ENCODE assay signal across 23 mouse cellular contexts in the genomic region with DNA sequence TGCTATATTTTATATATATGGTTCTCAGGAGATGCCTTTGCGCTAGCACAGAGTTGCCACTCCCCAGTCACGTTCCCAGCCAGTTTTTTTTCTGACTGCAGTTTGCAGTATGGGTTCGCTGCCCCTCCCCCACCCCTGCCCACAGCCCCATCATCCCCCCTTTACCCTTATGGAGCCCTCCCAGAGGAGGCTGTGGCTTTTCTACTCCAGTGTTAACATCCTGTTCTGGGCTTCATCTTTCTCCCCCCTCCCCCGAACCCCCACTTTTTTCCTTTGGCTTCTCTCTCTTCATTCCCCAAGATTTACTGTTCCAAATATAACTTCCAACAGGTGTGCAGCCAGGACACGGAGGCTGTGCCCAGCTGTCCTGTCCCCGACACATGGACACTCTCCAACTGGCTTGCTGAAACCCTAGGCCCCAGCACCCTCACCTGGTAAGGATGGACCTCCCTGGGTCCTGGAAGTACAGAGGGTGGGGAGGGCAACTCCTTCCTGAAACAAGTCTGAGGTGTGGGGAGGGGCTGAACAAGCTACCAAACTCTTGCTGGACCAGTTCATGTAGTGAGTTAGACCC. TPM values are rescaled to one million over a fixed set of nuclear protein-coding genes. Genes with fewer than 3 reads are reported as not detected.
DNase-seq lines count a peak whose midpoint lies in the region; ATAC-seq and TF ChIP-seq lines count a peak whose summit lies in the region.
"Had no signal": no experiment of that assay in that cellular context is flagged by ENCODE, and none has a peak within 500 bp of the region (broad histone marks: within the 10 kb centered on the region; RNA-seq: fewer than 3 reads in every experiment).

No protein-coding gene starts in this region.

- intact Hi-C loops in gastrocnemius, adult 2 months (cut with DNase I), result loop anchor here (2.0 kb wide), 3 partner anchors 28 to 234 kb away; no protein-coding TSS in a partner anchor

- H3K9me3 ChIP-seq in embryonic facial prominence, embryonic 15.5 days (replicated peaks), result no peaks in the 10 kb centered on the region
- H3K9me3 ChIP-seq in limb, embryonic 11.5 days (ENCODE audit: control insufficient read depth, low read length), result no peaks in the 10 kb centered on the region
- no peaks in the 10 kb centered on the region for H3K9me3 ChIP-seq in intestine, postnatal 0 days (ENCODE audit: control insufficient read depth)
- H3K9me3 ChIP-seq: hindbrain, embryonic 12.5 days; midbrain, embryonic 10.5 days had no signal

- peak; percentile 65 for ATAC-seq in embryonic facial prominence, embryonic 15.5 days (ENCODE audit: insufficient number of reproducible peaks, low FRiP score, low TSS enrichment, low read depth)
- 0 out of 2 replicates have a peak, but pooled peaks have one; percentile 44 for ATAC-seq in limb, embryonic 11.5 days (ENCODE audit: insufficient number of reproducible peaks, low FRiP score, low TSS enrichment, low read depth)
- no peak for ATAC-seq in intestine, postnatal 0 days
- ATAC-seq: forebrain, postnatal 0 days; inflammation-experienced regulatory T-cells, adult 6 months; liver, postnatal 0 days; lung, postnatal 0 days had no signal

- H3K27me3 ChIP-seq in embryonic facial prominence, embryonic 15.5 days, result no peaks in the 10 kb centered on the region
- no peaks in the 10 kb centered on the region for H3K27me3 ChIP-seq in limb, embryonic 11.5 days (ENCODE audit: control insufficient read depth, insufficient read depth, low read length)
- no peaks in the 10 kb centered on the region for H3K27me3 ChIP-seq in intestine, postnatal 0 days (replicated peaks; ENCODE audit: control insufficient read depth, insufficient read depth, low read length)
- H3K27me3 ChIP-seq: hindbrain, embryonic 12.5 days had no signal

- no peak overlapping the region for H3K4me3 ChIP-seq in embryonic facial prominence, embryonic 15.5 days (replicated peaks)
- peak overlapping the region; percentile 13; the same call in 1 of the 2 replicates for H3K4me3 ChIP-seq in gastrocnemius, adult 2 months
- no peak overlapping the region for H3K4me3 ChIP-seq in limb, embryonic 11.5 days (ENCODE audit: low read depth, low read length)
- no peak overlapping the region for H3K4me3 ChIP-seq in intestine, postnatal 0 days (ENCODE audit: low read depth, low read length)
- H3K4me3 ChIP-seq: hindbrain, embryonic 12.5 days; layer of hippocampus, adult 2 months; midbrain, embryonic 10.5 days had no signal

- peaks cover 5% of the 10 kb centered on the region for H3K4me1 ChIP-seq in embryonic facial prominence, embryonic 15.5 days
- peaks cover 13% of the 10 kb centered on the region for H3K4me1 ChIP-seq in limb, embryonic 11.5 days (ENCODE audit: control insufficient read depth, insufficient read depth, low read length)
- no peaks in the 10 kb centered on the region for H3K4me1 ChIP-seq in intestine, postnatal 0 days (replicated peaks; ENCODE audit: control insufficient read depth, insufficient read depth, low read length)

- peak; percentile 48 for TF ChIP-seq CTCF in gastrocnemius, adult 2 months (IDR thresholded peaks at IDR 0.05)
- TF ChIP-seq CTCF in intestine, postnatal 0 days (IDR thresholded peaks at IDR 0.05; ENCODE audit: low read depth), result no peak

- no peaks in the 10 kb centered on the region for H3K36me3 ChIP-seq in embryonic facial prominence, embryonic 15.5 days
- H3K36me3 ChIP-seq in limb, embryonic 11.5 days (ENCODE audit: control insufficient read depth, insufficient read depth, low read length), result no peaks in the 10 kb centered on the region
- no peaks in the 10 kb centered on the region for H3K36me3 ChIP-seq in intestine, postnatal 0 days (ENCODE audit: control insufficient read depth, insufficient read depth)
- H3K36me3 ChIP-seq: hindbrain, embryonic 12.5 days; midbrain, embryonic 10.5 days had no signal

- H3K4me2 ChIP-seq in embryonic facial prominence, embryonic 15.5 days (replicated peaks), result no peak overlapping the region
- no peak overlapping the region for H3K4me2 ChIP-seq in limb, embryonic 11.5 days (ENCODE audit: low read depth, severe bottlenecking)
- H3K4me2 ChIP-seq in intestine, postnatal 0 days (replicated peaks; ENCODE audit: low read depth), result no peak overlapping the region
- H3K4me2 ChIP-seq: hindbrain, embryonic 12.5 days; liver, embryonic 11.5 days had no signal

- 27% methylated on average over 6 of the region's 6 CpGs for WGBS in embryonic facial prominence, embryonic 15.5 days
- WGBS in limb, embryonic 11.5 days, result 34% methylated on average over 6 of the region's 6 CpGs
- WGBS in intestine, postnatal 0 days, result 59% methylated on average over 6 of the region's 6 CpGs

- DNase-seq in gastrocnemius, adult 2 months, result peak; percentile 89
- DNase-seq in limb, embryonic 11.5 days (ENCODE audit: low spot score), result peak; percentile 35
- DNase-seq in skeletal muscle tissue, adult 2 months (ENCODE audit: low read depth, low spot score), result peak; percentile 94
- no peak for DNase-seq in layer of hippocampus, adult 9-10 months (ENCODE audit: low spot score)
- no peak for DNase-seq in frontal cortex, postnatal 36 days (ENCODE audit: low spot score in 2 of 2)
- DNase-seq: adrenal gland, adult 2 months; cerebellum, adult 18-20 months; cerebellum, postnatal 14 days; forebrain, postnatal 0 days; kidney, postnatal 25 days; layer of hippocampus, postnatal 36 days; liver, postnatal 0 days; right cerebral cortex, postnatal 25 days; thymus, postnatal 4 days had no signal

- H3K27ac ChIP-seq in embryonic facial prominence, embryonic 15.5 days (replicated peaks), result no peak overlapping the region
- H3K27ac ChIP-seq in gastrocnemius, adult 2 months, result peak overlapping the region; percentile 76
- H3K27ac ChIP-seq in limb, embryonic 11.5 days (replicated peaks; ENCODE audit: low read depth, low read length), result no peak overlapping the region
- H3K27ac ChIP-seq in intestine, postnatal 0 days (ENCODE audit: low read depth, low read length), result no peak overlapping the region
- H3K27ac ChIP-seq: hindbrain, embryonic 12.5 days; layer of hippocampus, adult 2 months; macrophage; midbrain, embryonic 10.5 days had no signal

- no peak overlapping the region for H3K9ac ChIP-seq in embryonic facial prominence, embryonic 15.5 days
- no peak overlapping the region for H3K9ac ChIP-seq in limb, embryonic 11.5 days (ENCODE audit: low read length)
- no peak overlapping the region for H3K9ac ChIP-seq in intestine, postnatal 0 days (ENCODE audit: low read depth, low read length)
- H3K9ac ChIP-seq: forebrain, postnatal 0 days; hindbrain, embryonic 12.5 days; liver, postnatal 0 days had no signal

RNA-seq across cellular contexts. Expression of a gene that starts 44.8 kb away (rescaled TPM):
- polyA plus RNA-seq in embryonic facial prominence, embryonic 15.5 days (2015; fragmentation: Nextera tagmentation; extraction: Ambion mirVana), result 41.2 and 45.7 TPM in 2 replicates
- 1 to 10 TPM; 6.8 to 9.7 TPM for total RNA-seq in gastrocnemius, adult 2 months (2021)
- polyA plus RNA-seq in limb, embryonic 11.5 days (2014; fragmentation: Nextera tagmentation; extraction: Ambion mirVana), result 53.4 and 54.3 TPM in 2 replicates
- polyA plus RNA-seq in intestine, postnatal 0 days (2015; fragmentation: Nextera tagmentation; extraction: Ambion mirVana), result 8.0 and 8.4 TPM in 2 replicates

Comparison
In these comparisons a context has a peak if more than half of its experiments do, and no peak if none do; other contexts are left out.
1. DNase-seq: peak in gastrocnemius, adult 2 months (single experiment), limb, embryonic 11.5 days (single experiment) and skeletal muscle tissue, adult 2 months (single experiment); none in layer of hippocampus, adult 9-10 months (single experiment) and frontal cortex, postnatal 36 days (0 of 2).